Mouse (Mus musculus) limb, embryonic 11.5 days (tissue): Measurements from ENCODE around the gene Tnnc1. TPM values are rescaled to one million over a fixed set of nuclear protein-coding genes. Genes with fewer than 3 reads are reported as not detected.

Experiments used
- ATAC-seq: fragments of 200-750 bp; cut with Nextera tagmentation; 2 replicates; pipeline ENCODE4 v1.8.0; 2017; ENCODE audit warnings: low read depth; ENCODE audit not compliant: insufficient number of reproducible peaks, low FRiP score, low TSS enrichment
- DNase-seq: peaks from one replicate; pipeline ENCODE4 v3.0.0-alpha.2; 2015; ENCODE audit warnings: low spot score
- H3K27ac ChIP-seq: fragments of 300-500 bp; sonication (generic); replicated peaks from 2 replicates; pipeline ENCODE4 v1.5.1; 2014; ENCODE audit warnings: low read depth, mild to moderate bottlenecking, low read length
- H3K27me3 ChIP-seq: fragments of 300-500 bp; sonication (generic); 2 replicates; pipeline ENCODE4 v1.6.1; 2014; ENCODE audit warnings: mild to moderate bottlenecking, low read length, mixed read lengths; ENCODE audit not compliant: control insufficient read depth, insufficient read depth
- H3K36me3 ChIP-seq: fragments of 300-500 bp; sonication (generic); 2 replicates; pipeline ENCODE4 v1.6.1; 2014; ENCODE audit warnings: mild to moderate bottlenecking, low read length, moderate library complexity, mixed read lengths; ENCODE audit not compliant: control insufficient read depth, insufficient read depth
- H3K4me1 ChIP-seq: fragments of 300-500 bp; sonication (generic); 2 replicates; pipeline ENCODE4 v1.6.1; 2014; ENCODE audit warnings: low read length, mixed read lengths; ENCODE audit not compliant: control insufficient read depth, insufficient read depth
- H3K4me2 ChIP-seq: fragments of 300-500 bp; sonication (generic); 2 replicates; pipeline ENCODE4 v1.6.1; 2014; ENCODE audit warnings: low read depth, mild to moderate bottlenecking, moderate library complexity; ENCODE audit not compliant: severe bottlenecking
- H3K4me3 ChIP-seq: fragments of 300-500 bp; sonication (generic); 2 replicates; pipeline ENCODE4 v1.5.1; 2014; ENCODE audit warnings: low read depth, low read length
- H3K9ac ChIP-seq: fragments of 300-500 bp; sonication (generic); 2 replicates; pipeline ENCODE4 v1.6.1; 2014; ENCODE audit warnings: mild to moderate bottlenecking, low read length
- H3K9me3 ChIP-seq: fragments of 300-500 bp; sonication (generic); 2 replicates; pipeline ENCODE4 v1.6.1; 2016; ENCODE audit warnings: low read length; ENCODE audit not compliant: control insufficient read depth
- WGBS: fragments of 180-500 bp; shearing (Covaris S2); extraction: QIAGEN DNeasy Blood & Tissue Kit; methylation state at CpG from one replicate; pipeline ENCODE4 v1.1.7; 2014; 5-methylcytosine and 5-hydroxymethylcytosine counted together
- polyA plus RNA-seq: library from polyadenylated mRNA; unstranded; fragments of >200 nt; fragmentation: Nextera tagmentation; extraction: Ambion mirVana; gene quantifications from 2 replicates; pipeline ENCODE4 v1.2.1, GENCODE M21; 2014

The Tnnc1 gene
- polyA plus RNA-seq, 1 experiment from 2014 or later: 18.7 TPM

DNA sequence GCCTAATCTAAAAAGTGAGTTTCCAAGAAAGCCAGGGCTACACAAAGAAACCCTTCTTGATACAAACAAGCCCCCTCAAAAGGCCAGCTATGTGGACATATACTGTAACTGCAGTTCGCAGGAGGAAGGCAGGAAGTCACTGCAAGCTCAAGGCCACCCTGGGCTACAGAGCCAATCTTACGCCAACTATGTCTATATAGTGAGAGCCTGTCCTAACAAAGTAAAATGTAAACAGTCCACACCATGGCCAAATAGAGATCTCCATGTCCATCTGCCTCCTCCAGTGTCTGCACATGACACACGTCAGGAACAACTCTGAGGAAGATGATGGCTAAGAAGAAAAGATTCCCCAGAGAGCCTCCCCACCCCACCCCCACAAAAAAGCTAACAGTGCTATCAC, 8.1 kb upstream of the Tnnc1 start:
- no peak for ATAC-seq
- Histone ChIP-seq H3K4me1 (peaks cover 5% of the 10 kb centered on the region; the same call in 1 of the 2 replicates), H3K27ac (no peak overlapping the region), H3K4me3 (no peak overlapping the region), H3K9ac (no peak overlapping the region), H3K4me2 (no peak overlapping the region), H3K36me3 (peaks cover 32% of the 10 kb centered on the region), H3K9me3 (no peaks in the 10 kb centered on the region), H3K27me3 (no peaks in the 10 kb centered on the region)
- DNase-seq: no peak
- WGBS: 84% methylated on average over 3 of the region's 3 CpGs

DNA sequence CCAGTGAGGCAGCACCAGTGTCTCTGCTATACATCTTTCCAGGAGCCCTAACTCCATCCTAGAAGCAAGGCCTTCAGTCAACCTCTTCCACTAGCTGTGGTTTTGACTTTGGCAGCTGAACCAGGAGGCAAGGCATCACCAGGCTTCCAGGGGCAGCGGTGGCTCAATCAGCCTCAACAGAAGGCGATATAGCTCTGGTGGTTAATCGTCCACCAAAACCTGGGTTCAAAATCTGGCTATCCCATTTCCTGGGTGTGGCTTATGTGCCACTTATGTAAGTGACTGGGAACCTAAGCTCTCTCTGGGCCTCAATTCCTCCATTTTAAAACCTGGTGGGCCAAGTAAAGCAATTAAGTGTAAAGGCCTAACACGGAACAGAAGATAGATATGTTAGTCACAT, 3.3 kb upstream of the Tnnc1 start:
- Histone ChIP-seq H3K27me3 (no peaks in the 10 kb centered on the region), H3K9me3 (no peaks in the 10 kb centered on the region), H3K4me3 (peak overlapping the region; percentile 66), H3K4me2 (peak overlapping the region; percentile 94), H3K4me1 (peaks cover 9% of the 10 kb centered on the region; the same call in 1 of the 2 replicates), H3K9ac (peak overlapping the region; percentile 82), H3K36me3 (peaks cover 21% of the 10 kb centered on the region), H3K27ac (no peak overlapping the region)
- DNase-seq (no peak), ATAC-seq (no peak)
- whole genome bisulfite sequencing: 72% methylated on average over 4 of the region's 4 CpGs

DNA sequence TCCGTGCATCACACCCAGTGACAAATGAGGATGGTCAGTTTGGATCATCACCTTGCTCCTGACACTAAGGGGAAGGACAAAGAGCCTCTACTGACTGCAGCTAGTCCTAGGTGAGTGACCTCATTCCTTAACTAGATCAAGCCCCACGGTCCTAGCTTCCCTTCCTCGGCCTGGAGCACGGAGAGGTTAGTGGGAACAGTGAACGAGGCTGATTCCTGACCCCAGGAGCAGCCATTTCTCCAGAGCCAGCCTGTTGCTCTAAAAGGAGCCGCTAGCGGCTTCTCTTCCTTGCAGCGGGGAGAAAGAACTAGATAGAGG, 2.9 kb upstream of the Tnnc1 start:
- DNase-seq (peak; percentile 55), ATAC-seq (no peak)
- peaks cover 18% of the 10 kb centered on the region for H3K36me3 ChIP-seq

DNA sequence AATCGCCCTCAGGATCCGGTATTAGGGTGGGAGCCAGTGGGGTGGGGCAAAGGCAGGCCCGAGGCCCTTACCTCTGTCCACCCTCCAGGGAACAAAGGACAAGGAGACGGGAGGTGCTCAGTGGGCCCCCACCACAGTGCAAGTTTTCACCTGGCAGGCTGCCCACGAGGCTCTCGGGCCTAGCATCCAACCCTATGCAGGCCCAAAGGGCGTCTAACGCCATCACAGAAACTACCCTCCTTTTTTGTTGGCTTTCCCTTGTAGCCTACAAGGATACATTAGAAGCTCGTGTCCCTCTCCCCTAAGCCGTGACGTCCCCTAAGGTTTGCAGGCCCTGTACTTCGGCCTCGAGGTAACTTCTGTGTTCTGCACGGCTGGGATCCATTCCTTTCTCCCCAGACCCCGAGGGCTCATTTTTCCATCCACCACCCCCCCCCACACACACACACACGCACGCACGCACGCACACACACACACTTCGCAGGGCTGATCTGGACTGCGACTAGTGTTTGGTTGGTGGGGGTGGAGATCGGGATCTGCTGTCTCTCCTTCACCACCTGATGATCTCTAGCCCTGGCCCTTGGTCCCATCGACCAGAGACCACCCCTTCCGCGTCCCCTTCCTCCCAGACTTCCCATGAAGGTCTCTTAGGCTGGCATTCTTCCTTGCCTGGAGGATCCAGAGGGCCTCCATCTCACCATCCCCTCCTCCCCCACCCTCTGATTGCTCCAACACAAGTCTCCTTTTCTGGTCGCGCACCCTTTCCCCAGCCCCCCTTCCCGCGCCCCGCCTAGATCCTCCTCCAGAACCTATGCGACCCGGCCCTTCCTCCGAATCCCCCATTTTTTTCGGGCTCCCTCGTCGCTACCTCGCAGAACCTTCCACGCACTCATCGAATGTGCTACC, 2.3 kb upstream of the Tnnc1 start:
- 1% methylated on average over 39 of the region's 39 CpGs for WGBS
- H3K4me1 ChIP-seq: peaks cover 9% of the 10 kb centered on the region; the same call in 1 of the 2 replicates
- DNase-seq (peak; percentile 64), ATAC-seq (peak; percentile 72)
- no peaks in the 10 kb centered on the region for H3K27me3 ChIP-seq
- H3K9ac ChIP-seq: peak overlapping the region; percentile 82
- H3K4me2 ChIP-seq: peak overlapping the region; percentile 94
- H3K36me3 ChIP-seq: peaks cover 15% of the 10 kb centered on the region; the same call in 1 of the 2 replicates
- H3K4me3 ChIP-seq: peak overlapping the region; percentile 66
- H3K27ac ChIP-seq: peak overlapping the region; percentile 82
- no peaks in the 10 kb centered on the region for H3K9me3 ChIP-seq

More for the DNA sequence above, 2.9 kb upstream of the Tnnc1 start:
- no peaks in the 10 kb centered on the region for H3K9me3 ChIP-seq
- H3K4me3 ChIP-seq: peak overlapping the region; percentile 66
- H3K27me3 ChIP-seq: no peaks in the 10 kb centered on the region
- H3K4me2 ChIP-seq: peak overlapping the region; percentile 94
- peak overlapping the region; percentile 82 for H3K9ac ChIP-seq
- peaks cover 9% of the 10 kb centered on the region; the same call in 1 of the 2 replicates for H3K4me1 ChIP-seq
- H3K27ac ChIP-seq: peak overlapping the region; percentile 82; the same call in 1 of the 2 replicates
- 32% methylated on average over 8 of the region's 8 CpGs for WGBS

DNA sequence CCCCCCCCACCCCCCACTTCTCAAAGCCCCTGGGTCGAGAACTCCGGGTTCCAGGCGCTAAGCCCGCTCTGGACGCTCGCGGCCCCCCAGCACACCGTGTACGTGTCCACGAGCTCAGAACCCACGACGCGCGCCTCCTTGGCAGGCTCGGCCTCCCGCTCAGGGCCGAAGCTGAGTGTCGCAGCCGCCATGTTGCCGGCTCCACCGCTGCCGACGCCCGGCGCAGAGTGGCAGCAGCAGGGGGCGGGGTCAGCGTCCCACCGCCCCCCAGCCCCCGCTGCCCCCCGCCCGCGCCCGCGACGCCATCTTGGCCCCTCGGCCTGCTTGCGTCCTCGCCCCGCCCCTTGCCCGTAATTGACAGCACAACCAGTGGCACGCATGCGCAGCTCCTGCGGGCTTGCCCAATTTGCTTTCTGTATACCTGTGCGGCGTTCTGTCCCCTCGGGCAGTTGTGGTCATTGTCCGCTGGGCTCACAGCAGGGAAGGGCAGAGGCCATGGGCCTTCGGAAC, 1.6 kb upstream of the Tnnc1 start:
- Histone ChIP-seq H3K36me3 (peaks cover 15% of the 10 kb centered on the region; the same call in 1 of the 2 replicates), H3K4me2 (peak overlapping the region; percentile 94), H3K27me3 (no peaks in the 10 kb centered on the region), H3K9me3 (no peaks in the 10 kb centered on the region), H3K9ac (peak overlapping the region; percentile 82), H3K27ac (peak overlapping the region; percentile 82), H3K4me3 (peak overlapping the region; percentile 66), H3K4me1 (peaks cover 9% of the 10 kb centered on the region; the same call in 1 of the 2 replicates)
- peak; percentile 95 for DNase-seq
- WGBS: under 1% methylated on average over 40 of the region's 48 CpGs
- ATAC-seq: peak; percentile 71

DNA sequence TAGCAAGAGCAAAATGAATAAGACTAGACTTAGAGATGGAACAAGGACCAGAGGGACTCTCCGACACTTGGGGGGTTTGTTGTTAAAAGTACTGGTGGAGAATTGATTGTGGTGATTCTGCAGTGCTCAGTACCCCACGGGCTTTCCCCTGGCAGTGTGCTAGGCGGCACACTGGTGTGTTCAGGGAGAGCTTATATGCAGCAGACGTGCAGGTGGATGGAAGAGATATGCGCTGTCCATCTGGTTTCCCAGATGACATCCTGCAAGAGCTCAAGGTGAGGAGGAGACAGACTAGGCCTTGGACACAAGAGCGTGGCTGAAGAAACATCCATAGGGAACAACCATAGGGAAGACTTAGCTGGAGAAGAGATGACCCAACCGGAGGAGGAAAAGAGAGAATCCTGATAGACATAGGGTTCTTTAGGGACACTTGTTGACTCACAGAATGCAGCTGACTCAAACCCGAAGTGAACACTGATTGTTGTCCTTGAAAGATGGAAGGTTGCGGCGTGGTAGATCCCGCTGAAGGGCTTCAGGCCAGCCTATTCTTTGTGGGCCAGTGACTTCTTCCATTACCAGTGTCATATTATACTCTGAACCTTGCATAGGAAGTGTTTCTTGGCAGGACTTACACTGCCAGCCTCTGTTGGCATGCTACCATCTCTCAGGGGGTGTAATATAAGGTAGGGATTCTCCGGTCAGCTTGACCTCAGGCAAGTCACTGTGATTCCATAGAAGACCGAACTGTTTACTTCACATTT, 862 bp upstream of the Tnnc1 start:
- ATAC-seq: no peak
- peak overlapping the region; percentile 94 for H3K4me2 ChIP-seq
- H3K36me3 ChIP-seq: peaks cover 12% of the 10 kb centered on the region; the same call in 1 of the 2 replicates
- peak overlapping the region; percentile 82 for H3K9ac ChIP-seq
- H3K9me3 ChIP-seq: no peaks in the 10 kb centered on the region
- H3K4me1 ChIP-seq: peaks cover 9% of the 10 kb centered on the region; the same call in 1 of the 2 replicates
- WGBS: 83% methylated on average over 13 of the region's 13 CpGs
- H3K27ac ChIP-seq: no peak overlapping the region
- DNase-seq: no peak
- H3K27me3 ChIP-seq: no peaks in the 10 kb centered on the region
- peak overlapping the region; percentile 66 for H3K4me3 ChIP-seq

DNA sequence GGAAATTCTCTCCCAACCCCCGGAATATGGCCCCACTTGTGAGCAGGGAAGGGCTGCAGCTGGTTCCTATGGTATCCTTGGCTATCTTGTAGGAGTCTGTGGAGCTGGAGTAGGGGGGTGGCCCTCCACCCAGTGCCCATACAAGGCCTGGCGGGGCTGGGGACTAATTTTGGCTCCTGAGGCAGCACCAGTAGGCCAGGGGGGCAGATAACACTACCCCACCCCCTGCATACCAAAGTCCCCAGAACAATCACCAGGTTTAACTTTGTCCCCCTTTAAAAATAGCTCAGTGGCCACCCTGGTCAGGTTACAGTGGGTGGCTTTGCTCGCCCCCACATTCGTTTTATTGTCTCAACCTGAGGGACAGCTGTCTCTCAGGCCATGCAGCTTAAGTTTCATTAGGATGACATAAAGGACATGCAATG, 1.0 kb downstream of the Tnnc1 start:
- H3K4me1 ChIP-seq: peaks cover 9% of the 10 kb centered on the region; the same call in 1 of the 2 replicates
- no peak for DNase-seq
- ATAC-seq: no peak
- H3K4me3 ChIP-seq: no peak overlapping the region
- H3K27ac ChIP-seq: no peak overlapping the region
- 71% methylated on average over 4 of the region's 4 CpGs for WGBS
- no peak overlapping the region for H3K9ac ChIP-seq
- H3K36me3 ChIP-seq: peaks cover under 1% of the 10 kb centered on the region; the same call in 1 of the 2 replicates
- H3K4me2 ChIP-seq: no peak overlapping the region
- H3K9me3 ChIP-seq: no peaks in the 10 kb centered on the region
- no peaks in the 10 kb centered on the region for H3K27me3 ChIP-seq

DNA sequence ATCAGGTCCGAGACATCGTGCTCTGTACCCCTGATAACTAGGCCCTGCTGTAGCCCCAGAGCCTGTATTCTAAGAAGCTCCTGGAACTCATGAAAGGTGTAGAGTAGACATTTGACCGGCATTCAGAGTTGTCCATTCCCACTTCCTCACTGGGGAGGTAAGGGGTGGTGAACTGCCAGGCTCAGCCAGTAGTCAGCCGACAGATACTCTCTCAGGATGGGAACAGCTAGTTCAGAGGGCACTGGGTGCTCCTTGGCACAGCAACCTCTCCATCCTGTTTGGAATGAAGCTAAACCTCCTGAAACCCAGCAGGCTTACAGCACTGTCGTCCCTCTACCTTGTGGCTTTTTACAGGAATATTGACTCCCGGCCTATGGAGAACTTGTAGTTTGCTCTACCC, 3.7 kb downstream of the Tnnc1 start:
- Histone ChIP-seq H3K36me3 (no peaks in the 10 kb centered on the region), H3K27ac (no peak overlapping the region), H3K9ac (no peak overlapping the region), H3K9me3 (no peaks in the 10 kb centered on the region), H3K4me2 (no peak overlapping the region), H3K4me1 (0 out of 2 replicates have a peak, but pooled peaks cover 3% of the 10 kb centered on the region), H3K4me3 (no peak overlapping the region), H3K27me3 (no peaks in the 10 kb centered on the region)
- WGBS: 84% methylated on average over 6 of the region's 6 CpGs
- no peak for DNase-seq
- no peak for ATAC-seq
